Mouse (Mus musculus): Measurements from ENCODE around the gene Gramd2.

Gramd2 gene

DNA sequence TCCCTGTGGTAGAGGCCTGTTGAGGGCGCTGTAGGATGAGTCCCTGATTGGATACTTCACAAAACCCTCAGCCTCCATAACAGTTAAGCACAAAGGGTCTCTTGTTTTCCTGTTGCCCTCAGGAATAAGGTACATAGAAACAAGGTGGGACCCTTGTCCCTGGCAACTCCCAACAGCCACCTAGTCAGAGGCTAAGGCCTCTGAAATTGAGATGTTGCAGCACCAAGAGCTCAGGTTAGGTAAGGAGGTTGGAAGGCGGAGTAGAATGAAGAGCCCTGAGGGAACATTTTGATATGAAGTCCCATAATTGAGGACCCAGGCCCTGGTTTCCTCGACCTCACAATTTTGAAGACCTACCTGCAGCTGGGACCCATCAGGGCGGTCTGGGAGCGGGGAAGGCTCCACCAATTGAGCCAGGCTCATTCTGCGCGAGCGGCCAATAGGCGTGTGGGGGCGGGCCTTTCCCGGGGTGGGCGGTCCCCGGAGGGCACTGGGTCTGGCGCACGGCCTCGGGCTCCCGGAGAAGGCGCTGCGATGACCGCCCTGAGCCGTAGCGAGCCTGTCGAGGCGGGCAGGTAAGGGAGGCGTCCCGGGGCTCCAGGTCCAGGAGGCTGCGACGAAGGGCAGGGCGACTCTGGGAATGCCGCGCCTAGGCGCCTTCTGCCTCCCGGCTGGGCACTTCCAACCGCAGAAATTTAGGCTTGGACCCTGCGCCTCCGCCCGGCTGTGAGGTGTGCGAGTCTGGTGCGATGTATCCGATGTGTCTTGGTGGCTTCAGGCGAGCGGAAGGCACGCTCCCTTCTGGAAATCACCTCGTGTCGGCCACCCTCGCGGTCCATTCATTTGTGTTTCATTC lies at the start of gene Gramd2:
Gene Gramd2 (plus strand): TSS at position 467 of the 856 bp plus-strand sequence.
- DNase-seq (ENCODE audit: low spot score in 2 of 2) = peak; percentile 69 to 73

DNA sequence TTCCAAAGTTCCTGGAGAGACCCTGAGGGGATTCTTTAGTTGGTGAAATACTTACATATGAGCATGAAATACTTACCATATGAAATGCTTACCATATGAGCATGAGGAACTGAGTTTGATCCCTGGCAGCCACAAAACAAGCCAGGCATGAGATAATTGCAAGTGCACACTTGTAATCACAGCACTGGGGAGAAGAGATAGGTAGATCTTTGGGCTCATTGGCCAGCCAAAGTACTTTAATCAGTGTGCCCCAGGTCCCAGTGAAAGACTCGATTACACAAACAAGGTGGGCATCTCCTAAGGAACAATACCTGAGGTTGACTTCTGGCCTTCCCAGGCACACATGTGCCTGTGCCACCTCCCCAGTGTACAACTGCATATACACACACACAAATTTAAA lies 41.6 kb upstream of the Gramd2 start:
- DNase-seq (ENCODE audit: low spot score in 2 of 2) = no peak

DNA sequence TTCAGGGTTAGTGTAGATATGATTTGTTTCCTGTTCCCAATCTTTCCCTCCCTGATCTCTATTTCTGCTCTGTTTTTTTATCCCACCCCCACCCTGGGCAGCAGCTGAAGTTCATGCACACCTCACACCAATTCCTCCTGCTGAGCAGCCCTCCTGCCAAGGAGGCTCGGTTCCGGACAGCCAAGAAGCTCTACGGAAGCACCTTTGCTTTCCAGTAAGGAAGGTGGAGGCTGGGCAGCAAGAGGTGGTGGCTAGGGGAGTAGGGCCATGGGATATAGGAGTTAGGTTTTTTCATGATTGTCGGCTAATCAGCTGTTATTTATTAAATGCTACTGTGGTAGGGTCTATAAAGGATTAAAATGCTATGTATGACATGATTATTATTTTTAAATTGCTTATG lies 40.0 kb upstream of the Gramd2 start:
- no peak for DNase-seq (ENCODE audit: low spot score in 2 of 2)

DNA sequence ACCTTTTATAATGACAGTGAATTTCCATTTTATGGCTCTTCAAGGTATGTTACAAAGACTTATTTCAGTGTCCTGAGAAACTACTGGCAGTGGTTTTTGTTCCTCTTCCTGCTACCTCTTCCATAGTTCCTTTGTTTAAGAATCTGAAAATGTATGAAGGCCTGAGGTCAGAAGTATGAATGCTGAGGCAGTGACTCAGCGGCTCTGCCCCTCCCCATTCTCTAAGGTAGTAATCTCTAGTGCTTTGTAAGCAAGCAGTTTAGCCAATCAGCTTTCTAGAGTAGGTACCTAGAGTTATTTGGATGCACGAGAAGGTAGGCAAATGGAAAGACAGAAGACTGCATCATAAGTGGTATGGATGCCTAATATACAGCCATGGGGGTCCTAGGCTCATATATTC lies 38.6 kb upstream of the Gramd2 start:
- no peak for DNase-seq (ENCODE audit: low spot score in 2 of 2)

DNA sequence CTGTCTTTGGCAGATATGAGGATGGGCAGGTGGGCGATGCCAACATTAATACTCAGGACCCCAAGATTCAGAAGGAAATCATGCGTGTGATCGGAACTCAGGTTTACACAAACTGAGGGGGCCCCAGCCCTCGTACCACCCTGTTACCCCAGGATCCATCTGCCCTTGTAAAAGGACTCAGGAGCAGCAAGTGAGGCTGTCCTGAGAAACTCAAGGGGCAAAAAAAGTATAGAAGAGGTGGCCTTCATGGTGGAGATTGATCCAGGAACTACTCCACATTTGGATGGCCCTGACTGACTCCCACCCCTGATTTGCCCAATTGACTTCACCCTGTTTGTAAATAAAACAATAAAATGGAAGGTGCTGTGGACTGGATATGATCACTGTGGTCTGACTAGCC lies 30.0 kb upstream of the Gramd2 start:
- no peak for DNase-seq (ENCODE audit: low spot score in 2 of 2)

DNA sequence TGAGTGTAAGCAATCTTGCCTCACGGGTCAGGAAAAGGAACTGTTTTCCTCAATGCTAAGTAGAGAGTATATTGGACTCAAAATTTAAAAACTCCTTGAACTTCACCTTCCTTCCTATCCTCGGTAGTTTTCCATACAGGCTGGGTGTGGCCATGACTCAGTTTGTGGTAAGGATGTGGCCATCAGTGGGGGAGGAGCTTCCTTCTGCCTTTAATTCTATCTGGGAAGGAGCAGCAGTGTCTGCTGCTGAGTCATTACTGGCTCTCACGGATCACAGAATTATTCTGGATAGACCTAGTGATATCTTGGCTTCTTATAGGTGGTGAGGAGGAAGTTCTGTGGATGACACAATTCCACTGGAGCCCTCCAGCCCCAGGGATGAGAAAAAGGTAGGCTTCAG lies 26.6 kb upstream of the Gramd2 start:
- peak in 1 of 2 experiments; percentile 50 for DNase-seq (ENCODE audit: low spot score in 2 of 2)

DNA sequence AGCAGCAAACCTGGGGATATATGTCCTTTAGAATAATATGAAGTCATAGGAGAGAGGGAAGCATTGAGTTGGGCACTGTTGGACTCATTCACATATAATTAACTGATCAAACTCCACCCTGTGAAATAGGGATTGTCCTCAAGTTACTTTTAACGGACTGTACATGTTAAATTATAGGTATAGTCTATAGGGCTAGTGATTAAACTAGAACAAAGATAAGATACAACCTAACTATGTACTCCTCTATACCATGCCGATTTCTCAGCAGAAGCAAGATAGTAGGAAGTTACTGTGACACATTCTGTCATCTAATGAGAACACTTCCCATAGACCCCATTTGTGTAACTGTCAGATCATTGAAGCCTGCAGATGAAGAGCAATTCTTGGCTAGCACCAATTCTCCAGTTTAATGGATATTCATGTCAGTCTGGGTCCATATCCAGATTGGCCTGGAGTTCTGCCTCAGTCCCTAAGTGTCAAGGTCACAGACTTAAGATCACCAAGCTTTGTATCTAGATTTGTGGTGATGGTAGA lies 25.4 kb upstream of the Gramd2 start:
- no peak for DNase-seq (ENCODE audit: low spot score in 2 of 2)

DNA sequence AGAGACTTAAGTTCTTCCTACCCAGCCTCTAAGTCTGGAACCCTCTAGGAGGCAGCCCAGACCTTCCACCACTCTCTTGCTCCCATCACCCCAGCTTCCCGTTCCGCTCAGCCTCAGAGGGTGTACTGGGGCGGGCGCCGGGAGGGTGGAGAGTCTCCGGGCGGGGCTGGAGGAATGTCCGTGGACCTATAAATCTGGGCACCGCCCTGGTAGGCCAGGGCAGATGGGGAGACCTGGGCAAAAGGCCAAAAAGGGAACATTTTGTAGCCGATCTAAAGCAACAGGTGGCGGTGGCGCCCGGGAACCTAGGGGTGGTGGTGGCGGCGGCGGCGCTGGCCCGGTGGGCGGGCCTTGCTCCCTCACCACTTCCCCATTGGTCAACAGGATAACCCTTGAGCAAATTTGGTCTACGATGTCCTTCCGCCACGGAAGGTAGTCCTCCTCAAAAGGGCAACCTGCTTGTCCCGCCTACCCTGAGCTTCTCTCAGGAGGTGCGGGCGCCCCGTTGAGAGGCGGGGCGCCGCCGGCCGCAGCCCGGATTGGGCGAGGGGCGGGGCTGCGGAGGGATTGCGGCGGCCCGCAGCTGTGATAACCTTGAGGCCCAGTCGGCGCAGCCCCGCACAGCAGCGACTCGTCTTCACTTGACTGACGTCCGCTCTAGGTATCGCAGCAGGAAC lies 23.8 kb upstream of the Gramd2 start, which contains the start of gene Pkm:
Gene Pkm (plus strand): TSS at position 411 of the 677 bp plus-strand sequence.
- peak; percentile 96 to 98 for DNase-seq (ENCODE audit: low spot score in 2 of 2)

GRCm38 (mm10) chr9:59656635-59657617 lies 23.0 kb upstream of the Gramd2 start:
- DNase-seq (ENCODE audit: low spot score in 2 of 2) = peak; percentile 82 to 84

DNA sequence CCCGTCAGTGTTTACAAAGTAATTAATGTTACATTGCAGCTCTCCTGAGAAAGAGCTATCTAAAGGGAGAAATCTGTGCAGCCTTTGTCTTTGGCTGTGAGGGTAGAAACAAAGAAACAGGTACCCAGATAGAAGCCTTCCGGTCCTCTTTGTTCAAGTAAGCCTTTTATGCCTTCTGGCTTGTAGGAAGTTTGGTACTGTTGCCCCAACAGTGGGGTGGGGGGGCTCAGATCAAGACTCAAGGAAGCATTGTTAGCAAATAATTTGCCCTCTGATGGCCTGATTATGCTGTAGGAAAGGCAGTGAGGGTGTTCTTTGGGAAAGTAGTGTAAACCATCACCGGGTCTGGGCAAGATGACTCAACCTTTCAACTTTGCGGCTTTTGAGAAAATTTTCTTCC lies 21.8 kb upstream of the Gramd2 start:
- DNase-seq (ENCODE audit: low spot score in 2 of 2) = no peak

- DNase-seq (ENCODE audit: low spot score in 2 of 2) = peak; percentile 74 to 87
Measured at GRCm38 (mm10) chr9:59659036-59660026, 20.6 kb upstream of the Gramd2 start.

- DNase-seq (ENCODE audit: low spot score in 2 of 2) = no peak
Measured at GRCm38 (mm10) chr9:59660421-59660820, 19.5 kb upstream of the Gramd2 start.

GRCm38 (mm10) chr9:59661298-59661975 lies 18.5 kb upstream of the Gramd2 start:
- DNase-seq (ENCODE audit: low spot score in 2 of 2) = no peak

GRCm38 (mm10) chr9:59663226-59663625 lies 16.7 kb upstream of the Gramd2 start:
- DNase-seq (ENCODE audit: low spot score in 2 of 2) = no peak

DNA sequence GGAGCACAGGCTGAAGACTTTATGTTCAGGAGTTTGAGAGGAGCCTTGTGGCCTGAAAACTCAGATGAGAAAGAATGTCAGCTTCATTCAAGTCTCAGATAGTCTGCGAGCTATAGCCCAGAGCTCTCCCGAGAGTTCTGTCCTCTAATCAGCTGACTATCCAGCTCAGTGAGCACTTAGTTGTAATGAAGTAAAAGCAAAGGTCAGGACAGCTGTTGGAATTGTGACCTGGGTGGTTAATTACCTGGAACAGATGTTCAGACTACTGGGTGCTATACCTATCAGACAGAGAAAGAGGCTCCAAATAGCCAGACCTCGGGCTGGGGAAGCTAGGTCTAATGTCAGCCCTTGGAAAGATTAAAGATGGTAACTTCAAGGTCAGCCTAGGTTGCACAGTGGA lies 16.0 kb upstream of the Gramd2 start:
- no peak for DNase-seq (ENCODE audit: low spot score in 2 of 2)

DNA sequence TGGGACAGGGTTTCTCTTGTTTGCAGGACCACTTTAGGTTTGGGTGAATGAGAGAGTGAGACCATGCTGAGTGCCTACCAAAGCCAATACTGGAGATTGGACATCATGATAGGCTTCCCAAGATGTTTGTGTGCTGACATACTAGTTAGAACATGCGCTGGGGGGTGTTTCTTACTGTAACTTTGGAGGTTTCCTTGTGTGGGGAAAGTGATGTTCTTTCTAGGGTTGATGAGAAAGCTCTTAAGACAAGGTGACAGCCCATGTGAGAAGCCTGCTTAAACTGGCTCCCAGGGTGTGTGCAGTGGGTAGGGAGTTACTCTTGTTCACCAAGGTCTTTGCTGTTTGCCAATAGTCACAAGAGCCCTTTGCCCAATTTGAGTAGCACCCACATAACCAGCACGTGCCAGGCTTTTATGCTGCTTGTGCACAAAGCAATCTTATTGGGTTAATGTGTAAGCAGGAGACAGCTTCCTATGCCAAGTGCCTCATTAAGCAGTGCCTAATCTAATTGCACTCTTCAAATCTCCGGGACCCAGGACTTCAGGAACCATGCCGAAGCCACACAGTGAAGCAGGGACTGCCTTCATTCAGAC lies 15.2 kb upstream of the Gramd2 start:
- DNase-seq (ENCODE audit: low spot score in 2 of 2) = no peak

- DNase-seq (ENCODE audit: low spot score in 2 of 2) = no peak
Measured at GRCm38 (mm10) chr9:59666016-59666415, 13.9 kb upstream of the Gramd2 start.

GRCm38 (mm10) chr9:59666813-59667212 lies 13.1 kb upstream of the Gramd2 start:
- DNase-seq (ENCODE audit: low spot score in 2 of 2) = no peak

DNA sequence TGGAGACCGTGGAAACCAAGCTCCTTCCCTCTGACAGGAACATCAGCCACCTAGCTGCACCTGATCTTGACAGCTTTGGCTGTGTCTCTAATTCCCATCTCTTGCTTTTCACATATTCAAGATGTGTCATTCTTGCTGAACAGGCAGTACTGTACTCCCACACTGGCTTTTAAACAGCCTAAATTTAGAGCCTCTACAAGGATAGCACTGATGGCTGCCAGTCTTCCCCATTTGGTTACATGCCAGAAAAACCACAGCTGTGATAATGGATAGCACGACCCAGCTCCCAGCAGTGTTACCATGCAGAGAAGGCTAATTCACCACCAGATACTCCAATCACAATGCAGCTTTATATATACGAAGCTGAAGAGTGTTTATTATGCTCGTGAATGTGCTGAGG lies 12.7 kb upstream of the Gramd2 start:
- no peak for DNase-seq (ENCODE audit: low spot score in 2 of 2)

Measured in frontal cortex, postnatal 36 days (tissue).